In the genomic region with DNA sequence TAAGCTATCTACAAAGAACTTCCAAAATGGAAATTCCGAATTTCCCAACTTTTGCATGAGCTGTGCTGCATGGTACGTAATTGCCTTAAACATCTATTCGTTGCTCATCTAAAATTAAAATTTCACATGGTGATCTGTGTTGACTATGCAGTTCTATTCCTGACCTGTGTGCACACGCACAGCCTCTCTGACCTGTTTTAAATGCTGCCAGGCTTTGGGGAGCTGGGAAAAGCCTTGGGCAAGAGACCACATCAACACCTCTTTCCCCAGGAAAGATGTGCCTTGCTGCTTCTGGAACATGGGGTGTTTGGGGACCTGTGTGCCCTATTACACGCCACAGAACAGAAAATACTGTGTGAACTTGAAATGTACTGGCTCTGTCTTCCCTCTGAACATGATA, we compare ENCODE assay signal across 25 mouse cellular contexts. TPM values are rescaled to one million over a fixed set of nuclear protein-coding genes. Genes with fewer than 3 reads are reported as not detected.
"Had no signal": no experiment of that assay in that cellular context is flagged by ENCODE, and none has a peak within 500 bp of the region (broad histone marks: within the 10 kb centered on the region; RNA-seq: fewer than 3 reads in every experiment).

No protein-coding gene starts in this region.

- ATAC-seq: hindbrain, embryonic 16.5 days; inflammation-experienced regulatory T-cells, adult 6 months; intestine, embryonic 15.5 days; intestine, postnatal 0 days; liver, postnatal 0 days had no signal

- H3K9ac ChIP-seq: hindbrain, embryonic 12.5 days; hindbrain, embryonic 14.5 days; intestine, embryonic 15.5 days; limb, embryonic 12.5 days; liver, embryonic 13.5 days; liver, embryonic 15.5 days; liver, postnatal 0 days had no signal

- H3K27ac ChIP-seq: hindbrain, embryonic 10.5 days; hindbrain, embryonic 12.5 days; hindbrain, embryonic 14.5 days; intestine, embryonic 15.5 days; layer of hippocampus, adult 2 months; left cerebral cortex, adult 2 months; limb, embryonic 10.5 days; limb, embryonic 12.5 days; liver, embryonic 13.5 days; liver, embryonic 15.5 days had no signal

- H3K4me1 ChIP-seq: intestine, embryonic 15.5 days; liver, embryonic 13.5 days; liver, embryonic 15.5 days had no signal

- H3K4me3 ChIP-seq: hindbrain, embryonic 10.5 days; hindbrain, embryonic 12.5 days; intestine, embryonic 15.5 days; layer of hippocampus, adult 2 months; left cerebral cortex, adult 2 months; limb, embryonic 10.5 days; limb, embryonic 12.5 days; liver, embryonic 13.5 days; liver, embryonic 15.5 days had no signal

- H3K9me3 ChIP-seq: hindbrain, embryonic 10.5 days; hindbrain, embryonic 12.5 days; intestine, embryonic 15.5 days; limb, embryonic 10.5 days; limb, embryonic 12.5 days; liver, embryonic 13.5 days; liver, embryonic 15.5 days had no signal

- H3K27me3 ChIP-seq: intestine, embryonic 15.5 days; limb, embryonic 12.5 days; liver, embryonic 13.5 days; liver, embryonic 15.5 days had no signal

- DNase-seq: gastrocnemius, postnatal 25 days; heart, postnatal 4 days; kidney, adult 18-20 months; kidney, adult 8-10 months; kidney, postnatal 10 days; kidney, postnatal 25 days; kidney, postnatal 4 days; liver; liver, embryonic 13.5 days; liver, postnatal 0 days had no signal

- H3K36me3 ChIP-seq: hindbrain, embryonic 10.5 days; hindbrain, embryonic 12.5 days; intestine, embryonic 15.5 days; limb, embryonic 10.5 days; limb, embryonic 12.5 days; liver, embryonic 13.5 days; liver, embryonic 15.5 days had no signal

- H3K4me2 ChIP-seq: heart, embryonic 11.5 days; hindbrain, embryonic 12.5 days; hindbrain, embryonic 14.5 days; intestine, embryonic 15.5 days; limb, embryonic 12.5 days; liver, embryonic 11.5 days; liver, embryonic 13.5 days; liver, embryonic 15.5 days had no signal

RNA-seq across cellular contexts. Expression of a gene that starts 25.7 kb away (rescaled TPM):
- total RNA-seq: granulocyte monocyte progenitor cell, adult 5-6 weeks had no signal
